Comparison of ENCODE assay signal across 8 mouse cellular contexts in genomic region chr6:129534627-129535190, GRCm38 (mm10). TPM values are rescaled to one million over a fixed set of nuclear protein-coding genes. Genes with fewer than 3 reads are reported as not detected.
DNase-seq lines count a peak whose midpoint lies in the region; ATAC-seq and TF ChIP-seq lines count a peak whose summit lies in the region.

No protein-coding gene starts in this region.

- 7% methylated on average over 4 of the region's 4 CpGs for WGBS in cerebellum, adult 2 months
- WGBS in hindbrain, embryonic 15.5 days: 32% methylated on average over 4 of the region's 4 CpGs
- WGBS in liver, embryonic 13.5 days (ENCODE audit: insufficient replicate concordance): 63% methylated on average over 4 of the region's 4 CpGs

- peaks cover 5% of the 10 kb centered on the region for H3K4me1 ChIP-seq in cerebellum, adult 2 months (ENCODE audit: control insufficient read depth, insufficient read depth, low read length)
- H3K4me1 ChIP-seq in hindbrain, embryonic 15.5 days (replicated peaks): peaks cover 33% of the 10 kb centered on the region
- H3K4me1 ChIP-seq in liver, embryonic 13.5 days (replicated peaks): peaks cover 31% of the 10 kb centered on the region

- DNase-seq in cerebellum, adult 2 months: peak in 1 of 2 experiments; percentile 10
- DNase-seq in cerebellum, postnatal 25 days: no peak
- DNase-seq in NIH3T3 (ENCODE audit: low read depth): peak; percentile 23
- DNase-seq in liver, embryonic 13.5 days: no peak
- DNase-seq in frontal cortex, postnatal 36 days (ENCODE audit: low spot score in 2 of 2): no peak
- DNase-seq in thymus, postnatal 10 days (ENCODE audit: low spot score in 2 of 2): no peak

- H3K9me3 ChIP-seq in hindbrain, embryonic 15.5 days: no peaks in the 10 kb centered on the region
- H3K9me3 ChIP-seq in liver, embryonic 13.5 days (replicated peaks): no peaks in the 10 kb centered on the region

- H3K4me2 ChIP-seq in hindbrain, embryonic 15.5 days: peak overlapping the region; percentile 75
- peak overlapping the region; percentile 88 for H3K4me2 ChIP-seq in liver, embryonic 13.5 days

- peak overlapping the region; percentile 93 for H3K9ac ChIP-seq in hindbrain, embryonic 15.5 days
- H3K9ac ChIP-seq in liver, embryonic 13.5 days: peak overlapping the region; percentile 84

- H3K27me3 ChIP-seq in cerebellum, adult 2 months (ENCODE audit: control insufficient read depth, insufficient read depth, low read length): no peaks in the 10 kb centered on the region
- no peaks in the 10 kb centered on the region for H3K27me3 ChIP-seq in hindbrain, embryonic 15.5 days
- no peaks in the 10 kb centered on the region for H3K27me3 ChIP-seq in liver, embryonic 13.5 days

- peak; percentile 35; the same call in 1 of the 2 replicates for ATAC-seq in hindbrain, embryonic 15.5 days (ENCODE audit: low FRiP score, low read depth)
- no peak for ATAC-seq in liver, embryonic 13.5 days (ENCODE audit: low read depth)
- ATAC-seq in cerebellum, adult (ENCODE audit: insufficient number of reproducible peaks, low FRiP score, low TSS enrichment): no peak

- no peak for TF ChIP-seq POLR2A in cerebellum, adult 2 months (IDR thresholded peaks at IDR 0.05; ENCODE audit: borderline replicate concordance, insufficient read depth, low read length)

- peak overlapping the region; percentile 96 for H3K4me3 ChIP-seq in cerebellum, adult 2 months (replicated peaks; ENCODE audit: insufficient read depth, low read depth, low read length)
- H3K4me3 ChIP-seq in hindbrain, embryonic 15.5 days: peak overlapping the region; percentile 96
- peak overlapping the region; percentile 80 for H3K4me3 ChIP-seq in liver, embryonic 13.5 days (replicated peaks)

- no peak overlapping the region for H3K27ac ChIP-seq in cerebellum, adult 2 months (ENCODE audit: insufficient read depth, low read length)
- peak overlapping the region; percentile 85 for H3K27ac ChIP-seq in hindbrain, embryonic 15.5 days (replicated peaks)
- H3K27ac ChIP-seq in liver, embryonic 13.5 days: no peak overlapping the region; the same call in 1 of the 2 replicates

- no peak for TF ChIP-seq CTCF in cerebellum, adult 2 months (IDR thresholded peaks at IDR 0.05; ENCODE audit: borderline replicate concordance, insufficient read depth, low read depth, low read length)

- H3K36me3 ChIP-seq in hindbrain, embryonic 15.5 days: peaks cover 21% of the 10 kb centered on the region
- peaks cover 25% of the 10 kb centered on the region for H3K36me3 ChIP-seq in liver, embryonic 13.5 days

RNA-seq across cellular contexts. Expression of gene Gabarapl1, which starts 1.7 kb away (rescaled TPM):
- 380 and 434 TPM in 2 replicates for polyA plus RNA-seq in cerebellum, adult 2 months (2012; rRNA removed)
- 209 and 213 TPM in 2 replicates for polyA plus RNA-seq in hindbrain, embryonic 15.5 days (2015; fragmentation: Nextera tagmentation; extraction: Ambion mirVana)
- 35.4 and 38.3 TPM in 2 replicates for polyA plus RNA-seq in liver, embryonic 13.5 days (2015; fragmentation: Nextera tagmentation; extraction: Ambion mirVana)

RNA-seq across cellular contexts. Expression of gene Tmem52b, which starts 22.4 kb away (rescaled TPM):
- not detected in 2 replicates for polyA plus RNA-seq in cerebellum, adult 2 months (2012; rRNA removed)
- polyA plus RNA-seq in hindbrain, embryonic 15.5 days (2015; fragmentation: Nextera tagmentation; extraction: Ambion mirVana): not detected in 2 replicates
- polyA plus RNA-seq in liver, embryonic 13.5 days (2015; fragmentation: Nextera tagmentation; extraction: Ambion mirVana): not detected in 2 replicates

RNA-seq across cellular contexts. Expression of gene Olr1, which starts 27.7 kb away (rescaled TPM):
- not detected in 2 replicates for polyA plus RNA-seq in cerebellum, adult 2 months (2012; rRNA removed)
- polyA plus RNA-seq in hindbrain, embryonic 15.5 days (2015; fragmentation: Nextera tagmentation; extraction: Ambion mirVana): not detected in 2 replicates
- polyA plus RNA-seq in liver, embryonic 13.5 days (2015; fragmentation: Nextera tagmentation; extraction: Ambion mirVana): 0.65 and 0.95 TPM in 2 replicates

RNA-seq across cellular contexts. Expression of gene Klre1, which starts 43.0 kb away (rescaled TPM):
- polyA plus RNA-seq in cerebellum, adult 2 months (2012; rRNA removed): 0.06 TPM in 1 of 2 replicates, not detected in the other
- polyA plus RNA-seq in hindbrain, embryonic 15.5 days (2015; fragmentation: Nextera tagmentation; extraction: Ambion mirVana): 0.16 TPM in 1 of 2 replicates, not detected in the other
- polyA plus RNA-seq in liver, embryonic 13.5 days (2015; fragmentation: Nextera tagmentation; extraction: Ambion mirVana): not detected in 2 replicates

RNA-seq across cellular contexts. Expression of gene Klrd1, which starts 56.9 kb away (rescaled TPM):
- polyA plus RNA-seq in cerebellum, adult 2 months (2012; rRNA removed): 0.13 TPM in 1 of 2 replicates, not detected in the other
- polyA plus RNA-seq in hindbrain, embryonic 15.5 days (2015; fragmentation: Nextera tagmentation; extraction: Ambion mirVana): not detected in 2 replicates
- 0.27 and 0.48 TPM in 2 replicates for polyA plus RNA-seq in liver, embryonic 13.5 days (2015; fragmentation: Nextera tagmentation; extraction: Ambion mirVana)
